Mouse (Mus musculus) intestine, embryonic 14.5 days (tissue): ENCODE results near the gene Smco4. TPM values are rescaled to one million over a fixed set of nuclear protein-coding genes. Genes with fewer than 3 reads are reported as not detected.
"Not testable (repeated sequence)": the region's sequence is repeated elsewhere in the genome, so short reads cannot be mapped to it uniquely, and the experiment has no call there.

Experiments used
- ATAC-seq: fragments of 200-750 bp; cut with Nextera tagmentation; replicated peaks from 2 replicates; pipeline ENCODE4 v1.8.0; 2017; ENCODE audit warnings: low read depth, moderate number of reproducible peaks, moderate TSS enrichment, moderate library complexity; ENCODE audit not compliant: low FRiP score, low TSS enrichment
- DNase-seq: peaks from one replicate; pipeline ENCODE4 v3.0.0-alpha.2; 2018; ENCODE audit warnings: low spot score
- H3K27ac ChIP-seq: fragments of 300-500 bp; sonication (generic); 2 replicates; pipeline ENCODE4 v1.5.1; 2014; ENCODE audit warnings: low read depth, mild to moderate bottlenecking, control low read depth
- H3K27me3 ChIP-seq: fragments of 300-500 bp; sonication (generic); replicated peaks from 2 replicates; pipeline ENCODE4 v1.6.1; 2014; ENCODE audit warnings: low read length, control low read depth; ENCODE audit not compliant: control insufficient read depth, insufficient read depth
- H3K36me3 ChIP-seq: fragments of 300-500 bp; sonication (generic); 2 replicates; pipeline ENCODE4 v1.6.1; 2014; ENCODE audit warnings: low read length, control low read depth; ENCODE audit not compliant: control insufficient read depth, insufficient read depth
- H3K4me1 ChIP-seq: fragments of 300-500 bp; sonication (generic); replicated peaks from 2 replicates; pipeline ENCODE4 v1.6.1; 2014; ENCODE audit warnings: low read length, control low read depth, mixed read lengths; ENCODE audit not compliant: control insufficient read depth, insufficient read depth
- H3K4me2 ChIP-seq: fragments of 300-500 bp; sonication (generic); 2 replicates; pipeline ENCODE4 v1.6.1; 2014; ENCODE audit warnings: low read length
- H3K4me3 ChIP-seq: fragments of 300-500 bp; sonication (generic); 2 replicates; pipeline ENCODE4 v1.5.1; 2014; ENCODE audit warnings: low read depth, low read length, control low read depth, mixed read lengths
- H3K9ac ChIP-seq: fragments of 300-500 bp; sonication (generic); 2 replicates; pipeline ENCODE4 v1.6.1; 2014; ENCODE audit warnings: mild to moderate bottlenecking, low read length
- H3K9me3 ChIP-seq: fragments of 300-500 bp; sonication (generic); 2 replicates; pipeline ENCODE4 v1.6.1; 2016; ENCODE audit warnings: low read length, control low read depth; ENCODE audit not compliant: control insufficient read depth
- WGBS: fragments of 180-500 bp; shearing (Covaris S2); extraction: QIAGEN DNeasy Blood & Tissue Kit; methylation state at CpG from one replicate; pipeline ENCODE4 v1.1.7; 2014; 5-methylcytosine and 5-hydroxymethylcytosine counted together
- polyA plus RNA-seq: library from polyadenylated mRNA; unstranded; fragments of >200 nt; fragmentation: Nextera tagmentation; extraction: Ambion mirVana; gene quantifications from 2 replicates; pipeline ENCODE4 v1.2.1, GENCODE M21; 2014

Smco4 gene
- polyA plus RNA-seq, 1 experiment from 2014 or later, result 7.3 TPM

DNA sequence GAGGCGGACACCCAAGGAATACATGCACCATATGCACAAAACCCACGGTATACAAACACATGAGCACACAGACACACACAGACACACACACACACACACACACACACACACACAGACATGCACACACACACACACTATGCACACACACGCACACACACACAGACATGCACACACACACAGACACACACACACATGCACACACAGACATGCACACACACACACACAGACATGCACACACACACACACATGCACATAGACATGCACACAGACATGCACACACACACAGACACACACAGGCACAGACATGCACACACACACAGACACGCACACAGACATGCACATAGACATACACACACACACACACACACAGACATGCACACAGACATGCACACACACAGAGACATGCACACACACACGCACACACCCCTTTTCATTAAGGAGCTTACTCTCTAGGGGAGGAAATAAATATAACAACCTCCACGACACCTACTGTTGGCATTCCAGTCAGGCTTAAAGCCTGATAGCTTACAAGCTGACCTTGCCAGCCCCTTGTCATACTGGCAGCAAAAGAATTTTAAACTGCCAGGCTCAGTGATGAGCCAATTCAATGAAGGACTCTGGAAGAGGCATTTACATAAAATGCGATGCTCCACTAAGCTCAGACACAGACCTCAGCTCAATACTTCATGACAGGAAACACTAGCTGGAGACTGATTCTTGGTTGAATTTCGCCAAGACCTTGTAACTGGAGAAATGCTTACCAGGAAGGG lies 2.7 kb upstream of the Smco4 start:
- Histone ChIP-seq H3K27ac (no peak overlapping the region), H3K4me3 (no peak overlapping the region), H3K4me2 (no peak overlapping the region), H3K9ac (no peak overlapping the region), H3K9me3 (no peaks in the 10 kb centered on the region), H3K4me1 (peaks cover 15% of the 10 kb centered on the region; the same call in 1 of the 2 replicates), H3K27me3 (0 out of 2 replicates have a peak, but pooled peaks cover 3% of the 10 kb centered on the region), H3K36me3 (no peaks in the 10 kb centered on the region)
- WGBS, result 84% methylated on average over 8 of the region's 8 CpGs
- DNase-seq (no peak), ATAC-seq (no peak)

DNA sequence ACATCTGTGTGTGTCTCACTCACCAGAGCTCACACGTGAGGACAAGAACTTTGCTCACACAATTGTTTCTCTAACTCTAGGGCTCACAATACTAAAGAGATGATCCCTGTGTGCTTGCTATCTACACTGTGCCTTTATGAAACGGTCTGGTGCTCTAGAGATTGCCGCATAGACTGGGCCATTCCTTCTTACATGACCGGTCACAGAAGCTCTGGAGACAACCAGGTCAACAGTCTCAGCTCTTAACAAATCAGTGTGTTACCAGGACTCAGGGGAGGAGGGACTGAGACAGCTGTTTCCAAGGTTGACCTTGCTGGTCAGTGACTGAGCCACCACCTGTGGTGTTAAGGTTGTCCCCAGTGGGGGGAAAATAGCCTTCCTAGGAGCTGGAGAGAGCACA lies 1.5 kb upstream of the Smco4 start:
- H3K27ac ChIP-seq, result no peak overlapping the region
- H3K4me2 ChIP-seq, result no peak overlapping the region
- no peak for ATAC-seq
- H3K9me3 ChIP-seq, result no peaks in the 10 kb centered on the region
- H3K4me3 ChIP-seq, result no peak overlapping the region
- 0 out of 2 replicates have a peak, but pooled peaks cover 3% of the 10 kb centered on the region for H3K27me3 ChIP-seq
- H3K36me3 ChIP-seq, result no peaks in the 10 kb centered on the region
- H3K9ac ChIP-seq, result no peak overlapping the region
- peaks cover 15% of the 10 kb centered on the region; the same call in 1 of the 2 replicates for H3K4me1 ChIP-seq
- no peak for DNase-seq
- WGBS, result 88% methylated on average over 4 of the region's 4 CpGs

DNA sequence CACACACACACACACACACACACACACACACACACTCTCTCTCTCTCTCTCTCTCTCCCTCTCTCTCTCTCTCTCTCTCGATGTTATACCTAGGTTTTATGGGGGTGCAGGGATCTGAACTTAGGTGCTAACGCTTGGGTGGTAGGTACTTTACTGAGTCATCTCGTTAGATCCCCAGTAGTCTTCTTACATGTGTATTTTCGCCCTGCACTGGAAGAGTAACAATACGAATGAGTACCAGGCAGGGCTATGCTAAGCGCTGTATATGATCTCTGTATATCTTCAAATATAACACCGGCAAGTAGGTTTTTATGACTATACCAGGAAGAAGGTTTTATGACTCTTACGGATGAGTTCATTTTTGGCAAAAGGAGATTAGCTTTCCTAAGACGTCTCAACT lies 831 bp upstream of the Smco4 start:
- Histone ChIP-seq H3K4me3 (no peak overlapping the region), H3K9me3 (no peaks in the 10 kb centered on the region), H3K4me2 (no peak overlapping the region), H3K27ac (no peak overlapping the region), H3K36me3 (no peaks in the 10 kb centered on the region), H3K4me1 (peaks cover 15% of the 10 kb centered on the region; the same call in 1 of the 2 replicates), H3K9ac (no peak overlapping the region), H3K27me3 (0 out of 2 replicates have a peak, but pooled peaks cover 3% of the 10 kb centered on the region)
- WGBS, result 60% methylated on average over 9 of the region's 9 CpGs
- no peak for ATAC-seq
- DNase-seq, result no peak

DNA sequence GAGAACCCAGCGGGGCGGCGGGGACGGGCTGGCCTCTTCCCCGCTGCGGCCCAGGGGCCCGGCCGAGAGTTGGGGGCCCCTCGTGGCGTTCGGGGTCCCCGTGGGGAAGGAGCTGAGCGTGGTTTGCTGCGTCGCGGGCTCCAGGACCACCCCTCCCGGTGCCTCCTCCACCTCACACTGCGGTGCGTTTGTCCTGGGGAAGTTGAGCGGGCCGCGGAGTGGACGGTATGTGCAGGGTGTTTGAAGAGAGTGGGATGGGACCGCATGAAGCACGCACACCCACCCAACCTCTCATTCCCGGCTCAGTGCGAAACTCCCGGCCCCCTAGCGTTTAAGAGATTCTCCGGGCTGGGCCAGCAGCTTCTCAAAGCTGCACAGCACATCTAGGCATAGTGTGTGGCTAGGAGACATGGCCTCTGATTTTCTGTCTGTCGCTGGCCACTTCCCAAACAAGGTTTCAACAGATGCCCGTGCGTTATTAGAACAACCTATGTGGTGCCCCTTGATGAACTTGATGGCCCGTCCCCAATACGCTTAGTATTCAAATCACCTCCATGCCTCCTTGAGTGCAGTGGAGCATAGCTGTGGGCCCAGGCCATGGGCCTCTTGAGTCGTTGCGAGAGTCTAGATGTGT lies 810 bp downstream of the Smco4 start:
- peak; percentile 87 for DNase-seq
- peak; percentile 77 for ATAC-seq
- H3K27ac ChIP-seq, result peak overlapping the region; percentile 69
- H3K9ac ChIP-seq, result peak overlapping the region; percentile 85
- no peaks in the 10 kb centered on the region for H3K9me3 ChIP-seq
- 6% methylated on average over 24 of the region's 37 CpGs for WGBS
- H3K4me3 ChIP-seq, result peak overlapping the region; percentile 61
- H3K4me2 ChIP-seq, result peak overlapping the region; percentile 72
- H3K36me3 ChIP-seq, result no peaks in the 10 kb centered on the region
- H3K4me1 ChIP-seq, result peaks cover 15% of the 10 kb centered on the region; the same call in 1 of the 2 replicates
- H3K27me3 ChIP-seq, result 0 out of 2 replicates have a peak, but pooled peaks cover 3% of the 10 kb centered on the region

DNA sequence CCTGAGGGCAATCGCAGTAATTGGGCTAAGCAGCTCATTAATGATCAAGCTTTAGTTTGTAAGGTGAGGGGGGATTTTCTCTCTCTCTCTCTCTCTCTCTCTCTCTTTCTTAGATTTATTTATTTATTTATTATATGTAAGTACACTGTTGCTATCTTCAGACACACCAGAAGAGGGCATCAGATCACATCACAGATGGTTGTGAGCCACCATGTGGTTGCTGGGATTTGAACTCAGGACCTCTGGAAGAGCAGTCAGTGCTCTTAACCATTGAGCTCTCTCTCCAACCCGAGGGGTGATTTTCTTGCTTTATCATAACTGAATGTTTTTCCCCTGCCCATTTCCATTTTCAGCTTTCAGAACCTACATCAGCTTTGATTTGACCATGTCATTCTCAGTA lies 2.0 kb downstream of the Smco4 start:
- 86% methylated on average over 2 of the region's 2 CpGs for WGBS
- not testable (repeated sequence) for H3K9me3 ChIP-seq, H3K27me3 ChIP-seq, H3K27ac ChIP-seq, ATAC-seq, H3K4me2 ChIP-seq, H3K9ac ChIP-seq, H3K4me3 ChIP-seq, DNase-seq, H3K36me3 ChIP-seq
- peaks cover 15% of the 10 kb centered on the region; the same call in 1 of the 2 replicates for H3K4me1 ChIP-seq

DNA sequence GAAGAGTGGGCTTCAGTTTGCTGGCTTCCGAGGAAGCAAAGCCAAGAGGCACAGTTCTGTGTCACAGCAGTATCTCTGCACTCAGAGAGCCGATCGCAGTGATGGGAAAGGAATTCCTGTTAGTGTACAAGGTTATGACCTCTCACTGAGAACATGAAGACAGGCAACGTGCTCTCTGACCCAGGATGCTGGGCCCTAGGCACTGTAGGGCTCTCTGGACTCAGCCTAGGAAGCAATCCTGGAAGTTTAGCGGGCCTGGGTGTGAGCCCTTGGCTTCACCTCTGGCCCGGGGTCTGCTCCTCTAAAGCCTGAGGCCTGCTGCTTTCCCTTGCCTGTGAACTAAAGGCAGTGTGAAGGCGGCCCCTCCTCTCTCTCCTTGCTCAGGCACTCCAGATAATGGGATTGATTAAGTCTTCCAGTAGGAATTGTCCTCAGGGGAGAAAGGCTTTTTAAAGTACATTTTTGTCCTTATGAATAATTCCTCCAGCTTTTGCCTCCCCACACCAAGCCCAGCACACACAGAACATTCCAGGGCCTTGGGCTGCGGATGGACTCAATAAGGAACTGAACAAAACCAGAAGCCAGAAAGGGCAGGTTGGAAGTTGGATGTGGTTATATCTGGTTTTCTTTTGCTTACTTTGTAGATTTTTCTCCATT lies 2.8 kb downstream of the Smco4 start:
- ATAC-seq (no peak), DNase-seq (no peak)
- Histone ChIP-seq H3K4me1 (peaks cover 15% of the 10 kb centered on the region; the same call in 1 of the 2 replicates), H3K36me3 (no peaks in the 10 kb centered on the region), H3K9ac (no peak overlapping the region), H3K4me3 (no peak overlapping the region), H3K27ac (no peak overlapping the region), H3K9me3 (no peaks in the 10 kb centered on the region), H3K4me2 (no peak overlapping the region), H3K27me3 (0 out of 2 replicates have a peak, but pooled peaks cover 3% of the 10 kb centered on the region)
- 40% methylated on average over 8 of the region's 8 CpGs for WGBS

DNA sequence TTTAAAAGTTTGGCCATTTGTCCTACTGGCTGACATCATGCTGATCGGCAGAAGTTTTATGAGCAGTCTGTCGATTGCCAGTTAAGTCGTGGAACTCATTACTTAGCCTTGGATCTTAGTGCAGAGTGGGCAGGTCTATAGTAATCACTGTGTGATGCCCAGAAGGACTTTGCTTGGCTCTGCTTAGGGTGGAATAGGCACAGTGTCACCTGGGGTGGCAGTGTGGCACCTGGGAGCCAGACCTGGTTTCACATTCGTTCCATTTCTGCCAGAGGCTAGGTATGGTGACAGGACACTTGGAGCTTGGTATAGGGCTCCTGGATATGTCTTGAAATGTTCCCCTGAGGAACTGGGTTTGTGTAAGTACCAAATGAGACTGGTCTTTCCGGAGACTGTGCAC lies 6.8 kb downstream of the Smco4 start:
- no peak overlapping the region for H3K4me3 ChIP-seq
- no peaks in the 10 kb centered on the region for H3K27me3 ChIP-seq
- no peak overlapping the region for H3K9ac ChIP-seq
- H3K9me3 ChIP-seq, result no peaks in the 10 kb centered on the region
- H3K4me2 ChIP-seq, result no peak overlapping the region
- 78% methylated on average over 5 of the region's 5 CpGs for WGBS
- DNase-seq (no peak), ATAC-seq (no peak)
- H3K36me3 ChIP-seq, result no peaks in the 10 kb centered on the region
- peaks cover 16% of the 10 kb centered on the region for H3K4me1 ChIP-seq
- no peak overlapping the region for H3K27ac ChIP-seq

DNA sequence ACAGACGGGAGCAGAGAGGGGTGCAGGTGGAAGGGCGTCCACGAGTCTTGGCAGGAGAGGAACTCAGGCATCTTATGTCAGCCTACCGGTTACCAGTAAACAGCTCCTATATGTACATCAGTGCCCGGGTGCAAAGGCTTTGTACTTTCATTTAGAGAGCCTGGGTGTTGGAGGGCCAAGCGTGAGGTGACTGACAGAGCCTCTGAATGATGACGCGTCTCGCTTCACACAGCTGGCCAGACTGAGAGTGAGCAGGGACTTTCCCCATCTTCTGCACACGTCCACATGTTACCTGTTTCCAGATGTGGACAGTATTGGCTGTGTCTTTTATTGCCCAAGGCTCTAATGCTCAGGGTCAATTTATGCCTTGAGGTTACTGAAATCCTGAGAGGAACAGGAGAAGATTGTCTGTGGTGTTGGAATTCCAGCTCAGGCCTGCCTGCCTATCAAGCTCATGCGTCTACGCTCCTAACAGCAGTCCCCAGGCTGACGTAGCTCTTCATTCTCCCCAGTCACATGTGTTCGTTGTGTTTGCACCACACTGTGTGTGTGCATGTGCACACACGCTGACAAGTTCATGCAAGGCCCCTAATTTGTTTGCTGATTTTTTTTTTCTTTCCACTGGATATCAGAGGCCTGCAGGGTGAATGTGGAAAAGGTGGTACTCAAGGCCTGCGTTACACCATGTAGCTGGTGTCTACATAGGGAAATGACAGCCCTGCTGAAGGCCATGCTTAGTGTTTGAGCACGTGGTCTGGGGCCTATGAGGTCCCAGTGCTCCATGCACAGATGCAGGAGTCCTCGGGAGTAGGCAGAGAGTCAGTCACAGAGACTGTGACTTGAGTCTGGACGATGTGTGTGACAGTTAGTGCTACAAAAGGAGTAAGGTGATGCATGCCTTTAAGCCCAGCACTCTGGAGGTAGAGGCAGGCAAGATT lies 8.4 kb downstream of the Smco4 start:
- Histone ChIP-seq H3K4me1 (peaks cover 18% of the 10 kb centered on the region), H3K9ac (no peak overlapping the region), H3K9me3 (no peaks in the 10 kb centered on the region), H3K4me3 (no peak overlapping the region), H3K4me2 (no peak overlapping the region), H3K27ac (no peak overlapping the region), H3K27me3 (no peaks in the 10 kb centered on the region), H3K36me3 (no peaks in the 10 kb centered on the region)
- 82% methylated on average over 19 of the region's 19 CpGs for WGBS
- no peak for ATAC-seq
- no peak for DNase-seq
